Mouse (Mus musculus) spleen, postnatal 0 days (tissue): ENCODE results near the gene Erbb2. TPM values are rescaled to one million over a fixed set of nuclear protein-coding genes. Genes with fewer than 3 reads are reported as not detected.

ENCODE experiments used
- polyA plus RNA-seq: library from polyadenylated mRNA; unstranded; fragments of >200 nt; fragmentation: Nextera tagmentation; extraction: Ambion mirVana; gene quantifications from 2 replicates; pipeline ENCODE4 v1.2.1, GENCODE M21; 2015

The Erbb2 gene
- polyA plus RNA-seq, result 3.5 and 4.7 TPM in 2 replicates

DNA sequence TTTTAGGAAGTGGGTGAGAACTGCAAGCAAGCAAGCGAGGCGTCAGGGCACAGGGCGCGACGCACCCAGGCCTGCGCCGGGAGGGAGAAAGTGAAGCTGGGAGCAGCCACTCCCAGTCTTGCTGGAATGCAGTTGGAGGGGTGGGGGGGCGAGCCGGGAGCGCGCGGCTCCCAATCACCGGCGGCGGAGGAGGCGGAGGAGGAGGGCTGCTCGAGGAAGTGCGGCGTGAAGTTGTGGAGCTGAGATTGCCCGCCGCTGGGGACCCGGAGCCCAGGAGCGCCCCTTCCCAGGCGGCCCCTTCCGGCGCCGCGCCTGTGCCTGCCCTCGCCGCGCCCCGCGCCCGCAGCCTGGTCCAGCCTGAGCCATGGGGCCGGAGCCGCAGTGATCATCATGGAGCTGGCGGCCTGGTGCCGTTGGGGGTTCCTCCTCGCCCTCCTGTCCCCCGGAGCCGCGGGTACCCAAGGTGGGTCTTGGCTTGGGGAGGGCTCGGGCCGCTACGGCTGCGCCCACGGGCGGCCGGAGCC, at the start of gene Erbb2:
Gene Erbb2, plus strand, starts transcription at position 198 of the 524 bp plus-strand sequence.

DNA sequence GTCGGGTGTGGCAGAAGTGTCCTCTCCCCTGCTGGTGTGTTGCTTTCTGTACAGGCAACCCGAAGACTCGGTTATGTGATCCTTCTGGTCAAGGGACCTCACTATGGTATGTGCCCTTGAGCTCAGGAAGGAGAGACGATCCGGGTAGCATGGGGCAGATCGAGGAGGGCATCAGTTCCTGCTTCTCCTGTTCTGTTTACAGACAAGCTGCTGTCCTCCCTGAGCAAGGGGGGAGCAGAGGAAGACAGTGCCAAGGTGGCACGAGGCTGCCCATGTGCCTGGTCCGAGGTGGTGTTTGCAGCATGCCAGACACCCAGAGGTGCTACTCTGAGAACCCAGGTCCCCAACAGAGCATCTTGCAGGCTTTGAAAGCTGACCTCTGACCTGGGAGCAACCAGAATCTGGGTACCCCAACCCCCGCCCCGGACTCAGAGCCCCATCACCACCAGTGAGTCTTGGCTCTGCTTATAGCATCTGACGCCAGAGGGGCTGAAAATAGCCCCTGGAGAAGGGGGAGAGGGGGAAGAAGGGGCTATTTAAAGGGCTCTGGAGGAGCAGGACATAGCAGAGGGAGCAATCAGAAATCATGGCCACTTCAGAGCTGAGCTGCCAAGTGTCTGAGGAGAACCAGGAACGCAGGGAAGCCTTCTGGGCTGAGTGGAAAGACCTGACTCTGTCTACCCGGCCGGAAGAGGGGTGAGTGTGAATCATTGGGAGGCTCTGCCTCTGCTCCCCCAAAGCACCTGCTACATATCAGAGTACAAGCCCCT, 28.8 kb upstream of the Erbb2 start, which contains the start of gene Tcap:
Gene Tcap, plus strand, starts transcription at position 551 of the 770 bp plus-strand sequence.

DNA sequence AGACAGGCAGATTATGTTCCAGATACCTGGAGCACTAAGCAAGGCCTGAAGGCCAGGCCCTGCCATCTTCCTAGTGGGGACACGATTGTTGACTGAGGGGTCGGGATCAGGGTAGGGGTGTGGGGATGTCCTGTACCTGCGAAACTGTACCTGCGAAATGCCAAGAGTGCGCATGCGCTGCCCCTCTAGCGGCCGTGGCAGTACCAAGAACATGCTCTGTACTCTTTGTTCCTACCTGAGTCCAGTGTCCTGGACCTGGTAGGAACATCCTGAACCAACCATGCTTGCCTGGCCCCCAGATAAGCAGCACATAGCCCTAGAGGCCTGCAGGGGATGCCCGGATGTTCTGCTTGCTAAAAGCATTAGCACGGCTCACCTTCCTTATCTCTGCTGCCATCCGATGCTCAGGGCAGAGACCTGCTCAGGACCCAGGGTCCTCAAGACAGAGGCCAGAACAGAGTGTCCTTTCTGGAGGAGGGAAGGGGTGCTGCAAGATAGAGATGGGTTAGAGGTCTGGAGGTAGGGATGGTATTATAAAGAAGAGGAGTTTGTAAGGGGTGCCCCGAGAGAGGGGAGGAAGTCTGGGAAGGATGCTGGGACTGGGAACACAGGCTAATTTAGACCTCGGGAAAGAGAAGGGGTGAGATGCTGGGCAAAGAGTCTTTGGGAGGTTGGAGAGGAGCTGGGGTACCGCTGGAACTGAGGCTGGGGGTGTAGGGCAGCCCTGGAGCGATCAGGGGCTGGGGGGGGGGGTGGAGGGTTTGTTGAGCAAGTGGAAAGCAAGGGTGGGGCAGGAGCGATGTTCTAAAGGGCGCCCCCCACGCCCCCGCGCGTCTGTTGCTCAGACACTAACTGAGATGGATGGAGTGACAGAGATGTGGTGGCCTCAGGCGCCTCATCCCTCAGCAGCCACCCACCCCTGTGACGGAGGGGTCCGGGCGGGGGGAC, 26.4 kb upstream of the Erbb2 start, which contains the start of gene Pnmt:
Gene Pnmt, plus strand, starts transcription at position 813 of the 948 bp plus-strand sequence.

DNA sequence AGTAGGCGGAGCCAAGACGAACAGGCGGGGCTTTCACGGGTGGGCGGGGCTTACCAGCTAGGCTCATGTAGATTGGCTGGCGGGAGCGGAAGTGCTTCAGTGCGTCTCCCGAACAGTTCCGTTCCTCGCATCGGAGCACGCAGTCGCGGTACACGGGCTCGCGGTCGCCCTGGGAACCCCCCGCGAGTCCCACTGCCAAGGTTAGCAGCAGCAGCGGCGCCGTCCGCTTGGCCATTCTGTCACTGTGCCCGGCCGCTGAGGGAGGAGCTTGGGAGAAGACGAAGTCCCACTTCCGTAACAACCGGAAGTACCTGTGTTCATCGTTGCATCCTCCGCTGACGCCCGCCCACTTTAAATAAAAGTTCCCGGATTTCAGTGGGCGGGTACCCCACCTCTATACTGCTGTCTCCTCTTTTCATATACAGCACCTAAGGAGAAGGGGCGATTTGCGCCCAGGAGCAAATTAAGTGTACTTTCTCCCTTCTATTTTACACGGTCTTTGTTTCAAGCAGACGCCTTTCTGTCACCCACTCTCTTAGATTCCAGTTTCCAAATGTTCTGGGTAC, 12.0 kb upstream of the Erbb2 start, which contains the start of gene Pgap3:
Gene Pgap3, minus strand, starts transcription at position 330 of the 566 bp plus-strand sequence.

DNA sequence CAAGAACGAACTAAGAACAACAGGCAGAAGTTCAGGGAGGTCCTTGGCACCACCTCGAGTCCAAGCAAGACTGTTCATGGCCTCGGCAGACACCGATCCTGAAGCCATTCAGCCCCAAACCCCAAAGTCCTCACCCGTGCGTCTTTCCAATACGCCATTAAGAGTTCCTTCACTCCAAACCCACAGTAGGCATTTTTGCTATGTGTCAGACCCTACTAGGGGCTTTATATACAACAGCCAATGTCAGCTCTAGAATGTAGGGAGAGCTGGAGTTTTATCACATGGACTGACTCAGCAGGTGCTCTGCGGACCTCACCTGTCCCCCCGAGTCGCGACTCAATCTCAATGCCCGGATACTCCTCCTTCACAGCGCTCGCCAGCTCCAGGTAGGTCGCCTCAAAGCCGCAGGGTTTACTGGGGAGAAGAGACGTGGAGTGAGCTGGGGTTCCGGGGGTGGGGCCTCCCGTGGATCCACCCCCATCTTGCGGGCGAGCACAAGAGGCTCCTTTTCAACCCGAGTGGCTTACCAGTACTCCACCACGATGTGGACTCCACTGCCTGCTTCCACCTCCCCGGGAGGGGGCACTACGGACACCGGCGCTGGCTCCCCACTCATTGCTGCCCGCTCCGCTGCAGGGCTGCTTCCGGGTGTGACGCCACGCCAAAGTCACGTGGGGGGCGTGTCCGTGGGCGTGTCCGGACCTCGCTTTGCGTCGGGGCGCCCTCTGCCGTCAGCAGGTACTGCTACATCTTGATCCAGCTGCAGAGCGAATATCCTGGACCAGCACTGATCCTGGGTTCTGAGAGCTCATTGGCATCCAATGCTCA, 26.3 kb downstream of the Erbb2 start, which contains the start of gene Mien1:
Gene Mien1, minus strand, starts transcription at position 661 of the 828 bp plus-strand sequence.

DNA sequence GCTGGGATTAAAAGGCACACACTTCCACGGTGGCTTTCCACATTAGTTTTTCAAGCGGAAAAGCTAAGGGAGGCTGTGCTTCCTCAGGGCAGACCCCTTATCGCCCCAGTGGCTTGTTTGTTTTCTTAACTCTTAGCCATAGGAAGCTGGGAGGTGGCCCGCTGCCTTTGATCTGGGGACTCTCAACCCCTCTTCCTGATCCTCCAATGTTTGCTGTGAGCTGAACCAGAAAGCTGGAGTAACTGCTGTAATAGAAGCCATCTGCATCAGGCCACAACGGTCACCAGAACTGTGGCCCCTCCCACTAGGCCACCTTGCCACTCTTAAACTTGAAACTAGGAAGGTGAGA, 33.9 kb downstream of the Erbb2 start, which contains the start of gene Grb7:
Gene Grb7, plus strand, starts transcription at position 182 of the 349 bp plus-strand sequence.

Other genes with a start within 250 kb of the Erbb2 start
- 29.2 and 31.0 TPM in 2 replicates for gene Med1, start 219.2 kb upstream of the Erbb2 start, polyA plus RNA-seq
- 7.5 and 9.6 TPM in 2 replicates for gene Cdk12, start 209.4 kb upstream of the Erbb2 start, polyA plus RNA-seq
- gene Neurod2, start 82.8 kb upstream of the Erbb2 start, polyA plus RNA-seq, result not detected in 2 replicates
- gene Ppp1r1b, start 64.1 kb upstream of the Erbb2 start, polyA plus RNA-seq, result 0.18 and 0.24 TPM in 2 replicates
- gene Stard3, start 54.1 kb upstream of the Erbb2 start, polyA plus RNA-seq, result 18.5 and 22.1 TPM in 2 replicates
- not detected in 2 replicates for gene Tcap, start 28.7 kb upstream of the Erbb2 start, polyA plus RNA-seq
- not detected in 2 replicates for gene Pnmt, start 26.0 kb upstream of the Erbb2 start, polyA plus RNA-seq
- 4.4 and 6.1 TPM in 2 replicates for gene Pgap3, start 12.0 kb upstream of the Erbb2 start, polyA plus RNA-seq
- 64.5 and 65.2 TPM in 2 replicates for gene Mien1, start 26.5 kb downstream of the Erbb2 start, polyA plus RNA-seq
- gene Grb7, start 33.9 kb downstream of the Erbb2 start, polyA plus RNA-seq, result 0.39 and 0.54 TPM in 2 replicates
- 2.8 and 3.2 TPM in 2 replicates for gene Ikzf3, start 133.6 kb downstream of the Erbb2 start, polyA plus RNA-seq
- 0.86 and 1.9 TPM in 2 replicates for gene Zpbp2, start 138.6 kb downstream of the Erbb2 start, polyA plus RNA-seq
- gene Ormdl3, start 174.9 kb downstream of the Erbb2 start, polyA plus RNA-seq, result 47.2 and 53.2 TPM in 2 replicates
- not detected in 2 replicates for gene Lrrc3c, start 185.8 kb downstream of the Erbb2 start, polyA plus RNA-seq
- gene Gm12355, start 213.2 kb downstream of the Erbb2 start, polyA plus RNA-seq, result 0.89 and 0.91 TPM in 2 replicates
- gene Gsdma3, start 213.9 kb downstream of the Erbb2 start, polyA plus RNA-seq, result not detected in 2 replicates
- not detected in 2 replicates for gene Gsdma2, start 234.3 kb downstream of the Erbb2 start, polyA plus RNA-seq